Mouse (Mus musculus) heart, adult 18-20 months (tissue): ENCODE measurements around the gene Timm17b. TPM values are rescaled to one million over a fixed set of nuclear protein-coding genes. Genes with fewer than 3 reads are reported as not detected.
"Not testable (repeated sequence)": the region's sequence is repeated elsewhere in the genome, so short reads cannot be mapped to it uniquely, and the experiment has no call there.

Experiments used
- DNase-seq, 2 experiments: peaks; one replicate each; pipeline ENCODE4 v3.0.0; 2021 to 2022; ENCODE audit warnings: mixed read lengths in 1 of 2
- long read RNA-seq, 2 experiments: library from polyadenylated mRNA; stranded (forward); transcript quantifications; one replicate each; pipeline ENCODE4 v2.0.0; 2021
- total RNA-seq, 2 experiments: library from RNA; stranded (reverse); gene quantifications; 2 replicates each; pipeline ENCODE4 v1.2.3; 2021

The Timm17b gene
- 10 to 100 TPM; 47.2 to 49.7 TPM for total RNA-seq
- long read RNA-seq, experiment 1, transcript Timm17b-201 (6 exons, 2,381 nt) = major isoform, 29 of 35 reads
- long read RNA-seq, experiment 1, partial matches to known transcripts = 1 of 35 reads
- long read RNA-seq, experiment 1, other reads (novel, unspliced or antisense) = 3 of 35 reads
- long read RNA-seq, experiment 2, transcript Timm17b-203 (2 exons, 761 nt) = minor isoform, 6 of 30 reads
- long read RNA-seq, experiment 2, transcript Timm17b-201 (6 exons, 2,381 nt) = major isoform, 21 of 30 reads
- long read RNA-seq, experiment 2, partial matches to known transcripts = 3 of 30 reads
- long read RNA-seq, experiment 2, other reads (novel, unspliced or antisense) = 0 of 30 reads

DNA sequence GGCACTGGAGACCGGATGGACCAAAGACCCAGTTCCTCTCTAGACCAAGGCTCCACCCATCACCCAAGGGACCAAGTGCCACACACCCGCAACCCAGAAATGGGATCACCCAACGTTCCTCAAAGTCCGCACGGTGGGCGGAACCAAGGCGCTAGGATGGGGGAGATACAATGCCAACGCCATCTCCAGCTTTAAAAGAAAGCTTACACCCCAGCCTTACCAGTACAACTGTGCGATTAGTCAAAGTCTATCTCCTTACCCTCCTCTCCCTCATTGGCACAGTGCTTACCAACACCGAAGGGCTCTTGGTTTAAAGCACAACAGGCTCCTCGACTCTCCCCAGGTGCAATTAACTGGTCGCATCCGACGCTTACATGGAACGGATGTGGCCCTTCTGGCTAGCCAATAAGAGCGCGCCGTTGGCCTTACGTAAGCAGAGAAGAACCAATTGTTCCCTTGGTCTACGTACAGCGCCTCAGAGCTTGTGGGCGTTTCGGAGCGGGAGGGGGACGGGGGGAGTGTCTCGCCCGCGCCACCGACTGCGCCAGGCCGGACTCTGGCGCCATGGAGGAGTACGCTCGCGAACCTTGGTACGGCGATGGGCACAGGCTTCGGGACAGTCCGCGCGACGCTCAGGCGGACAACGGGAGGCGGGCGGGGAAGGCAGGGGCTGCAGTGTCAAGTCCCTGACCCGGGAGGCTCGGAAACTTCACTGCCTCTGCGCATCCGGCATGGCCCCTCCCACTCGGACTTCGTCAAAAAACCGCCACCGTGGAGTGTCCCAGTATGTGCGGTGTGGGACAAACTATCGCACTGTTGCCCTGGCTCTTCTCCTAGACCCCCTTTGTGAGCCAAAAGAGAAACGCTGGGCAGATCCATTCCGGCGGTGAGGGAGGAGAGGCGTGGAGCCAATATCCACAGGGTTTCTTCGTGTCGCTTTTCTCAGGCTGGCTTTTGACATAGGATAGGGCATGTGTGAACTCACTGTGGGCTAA is at the start of gene Timm17b, which contains the start of gene Pqbp1:
Timm17b (plus strand) TSS at position 478 of the 995 bp plus-strand sequence.
Pqbp1 (minus strand) TSS at position 390 of the 995 bp plus-strand sequence.
- DNase-seq = peak; percentile 88 to 94

DNA sequence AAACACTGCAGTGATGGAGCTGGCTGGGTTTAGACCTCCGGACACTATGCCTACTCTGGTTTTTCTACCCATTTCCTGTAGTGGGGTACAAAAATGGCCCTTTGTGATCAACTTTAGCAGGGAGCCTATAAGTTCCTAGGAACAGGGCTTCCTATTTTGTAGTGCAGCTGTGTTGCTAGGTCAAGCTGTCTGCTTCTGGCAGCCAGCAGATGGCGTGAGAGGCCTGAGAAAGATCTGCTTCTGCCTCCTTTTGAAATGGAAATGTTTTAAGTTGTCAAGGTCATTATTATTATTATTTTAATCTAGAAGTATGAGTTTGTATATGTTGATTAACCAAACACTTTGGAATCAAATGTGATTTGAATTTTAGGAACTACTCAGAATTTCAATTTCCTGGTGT is 44.6 kb upstream of the Timm17b start:
- DNase-seq = peak; percentile 25 to 38

DNA sequence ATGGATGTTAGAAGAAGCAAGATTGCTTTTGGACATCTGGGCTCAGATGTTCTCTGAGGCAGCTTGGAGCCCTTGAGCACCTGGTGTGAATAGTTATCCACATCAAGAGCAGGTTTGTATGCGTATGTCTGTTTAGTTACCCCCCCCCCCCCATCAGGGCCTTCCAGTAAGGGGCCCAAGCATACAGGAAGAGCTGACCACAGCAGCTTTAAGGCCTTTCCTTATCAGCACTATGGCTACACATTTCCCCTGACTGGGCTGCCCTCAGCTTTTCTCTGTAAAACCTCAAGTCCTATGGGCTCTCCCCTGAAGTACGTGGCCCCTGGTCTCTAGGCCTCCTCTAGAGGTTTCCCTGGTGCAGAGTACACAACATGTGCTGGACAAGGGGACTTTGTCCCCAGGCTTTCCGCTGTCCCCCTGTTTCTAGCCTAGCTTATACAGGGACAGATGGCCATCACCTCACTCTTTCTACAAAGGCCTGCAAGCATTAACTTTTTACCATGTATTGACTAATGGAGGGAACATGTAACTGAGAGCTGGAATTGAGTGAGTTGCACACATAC is 39.9 kb upstream of the Timm17b start:
- DNase-seq = no peak

DNA sequence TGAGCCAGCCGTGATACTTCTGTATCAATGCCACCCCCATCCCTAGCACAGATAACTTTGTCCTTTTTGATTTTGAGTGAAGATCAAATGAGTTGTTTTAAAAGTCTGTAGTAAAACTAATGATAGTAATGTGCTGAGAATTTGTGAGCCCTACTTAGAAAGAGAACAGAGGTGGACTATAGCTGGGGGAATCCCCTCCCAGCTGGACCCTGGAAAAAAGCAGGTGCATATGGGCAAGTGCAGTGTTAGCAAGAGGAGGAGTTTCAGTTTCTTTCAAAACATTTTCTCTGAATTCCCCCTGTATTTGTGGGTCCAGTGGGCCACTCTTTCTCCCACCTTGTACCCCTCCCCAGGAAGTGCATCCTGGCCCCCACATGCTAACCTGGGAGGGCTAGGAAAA is 36.0 kb upstream of the Timm17b start:
- no peak for DNase-seq

DNA sequence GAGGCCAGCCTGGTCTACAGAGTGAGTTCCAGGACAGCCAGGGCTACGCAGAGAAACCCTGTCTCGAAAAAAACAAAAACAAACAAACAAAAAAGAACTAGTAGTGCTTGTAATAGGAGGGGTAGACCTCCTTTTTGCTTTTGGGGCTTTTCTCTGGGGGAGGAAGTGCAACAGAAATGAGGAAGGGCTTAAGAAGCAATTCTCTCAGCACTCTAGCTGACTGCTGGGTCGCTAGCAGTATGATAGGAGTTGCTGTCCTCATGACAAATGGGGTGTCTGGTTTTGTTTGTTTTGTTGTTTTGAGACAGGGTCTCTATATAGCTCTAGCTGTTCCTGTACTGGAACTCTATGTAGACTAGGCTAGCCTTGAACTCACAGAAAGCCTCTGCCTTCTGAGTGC is 34.6 kb upstream of the Timm17b start:
- no peak for DNase-seq

DNA sequence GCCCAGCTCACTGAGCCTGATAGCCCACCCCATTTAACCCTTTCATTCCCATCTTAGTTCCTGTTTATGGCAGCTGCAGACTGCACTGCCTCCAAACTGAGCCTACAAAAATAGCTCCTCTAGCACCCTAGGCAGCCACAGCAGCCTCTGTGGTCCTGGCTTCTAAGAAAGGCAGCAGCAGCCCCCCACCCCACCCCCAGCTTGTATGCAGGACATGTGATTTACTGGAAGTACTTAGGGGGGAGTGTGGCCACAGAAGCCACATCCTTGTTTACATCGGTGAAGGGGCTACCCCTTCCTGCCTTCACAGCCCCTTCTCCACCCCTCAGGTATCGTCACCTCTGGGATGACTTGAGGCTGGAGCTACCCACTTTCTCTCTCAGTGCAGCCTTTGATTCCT is 33.8 kb upstream of the Timm17b start:
- no peak for DNase-seq

DNA sequence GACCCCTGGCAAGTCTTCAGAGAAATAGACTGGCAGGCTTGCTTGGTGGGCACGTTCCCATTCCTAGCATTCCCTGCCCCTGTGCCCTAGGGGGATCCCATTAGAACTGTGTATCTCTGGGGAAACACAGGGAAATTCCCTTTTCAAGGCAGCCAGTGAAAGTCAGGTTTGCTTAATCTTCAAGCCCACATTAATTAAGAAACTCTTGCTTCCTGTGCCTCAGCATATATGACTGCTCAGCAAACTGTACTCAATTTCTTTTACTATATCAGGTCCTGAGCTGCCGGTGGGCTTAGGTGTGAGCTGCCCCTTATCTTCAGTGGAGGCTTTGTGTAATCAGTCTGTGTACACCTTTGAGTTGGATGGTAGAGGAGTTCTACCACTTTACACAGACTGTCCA is 33.4 kb upstream of the Timm17b start:
- no peak for DNase-seq

DNA sequence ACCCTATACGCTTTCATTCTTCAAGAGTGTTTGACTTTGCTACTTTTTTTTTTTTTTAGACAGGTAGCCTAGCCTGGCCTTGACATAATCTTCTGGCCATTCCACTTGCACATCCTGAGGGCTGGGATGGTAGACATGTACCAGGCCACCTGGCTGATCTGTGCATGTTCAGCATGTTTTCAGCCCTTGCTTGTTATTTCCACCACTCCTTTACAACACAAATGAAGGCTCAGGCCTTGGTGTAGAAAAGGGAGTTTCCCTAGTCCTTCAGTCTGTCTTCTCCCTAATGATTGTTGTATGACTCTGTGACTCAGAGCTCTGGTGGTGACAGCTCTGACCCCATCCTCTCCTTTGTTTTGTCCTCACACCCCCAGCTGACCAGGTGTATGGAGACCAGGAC is 32.0 kb upstream of the Timm17b start:
- DNase-seq = no peak

DNA sequence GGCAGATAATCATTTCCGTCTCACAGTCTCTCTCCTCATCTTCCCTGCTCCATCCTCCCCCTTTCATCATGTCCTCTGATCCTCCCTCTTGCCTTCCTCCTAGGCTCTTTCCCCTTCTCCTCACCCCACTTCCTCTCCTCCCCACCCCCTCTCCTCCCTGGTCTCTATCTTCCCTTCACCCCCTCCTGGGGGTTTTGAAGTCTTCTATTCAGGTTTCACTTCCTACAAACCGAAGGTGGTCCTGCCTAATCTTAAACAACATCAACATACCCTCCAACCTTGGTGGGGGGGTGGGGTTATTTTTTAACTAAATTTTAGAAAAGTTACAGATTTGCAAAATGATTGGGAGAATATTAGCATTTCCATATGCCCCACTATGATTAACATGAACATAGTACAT is 30.7 kb upstream of the Timm17b start:
- no peak for DNase-seq

DNA sequence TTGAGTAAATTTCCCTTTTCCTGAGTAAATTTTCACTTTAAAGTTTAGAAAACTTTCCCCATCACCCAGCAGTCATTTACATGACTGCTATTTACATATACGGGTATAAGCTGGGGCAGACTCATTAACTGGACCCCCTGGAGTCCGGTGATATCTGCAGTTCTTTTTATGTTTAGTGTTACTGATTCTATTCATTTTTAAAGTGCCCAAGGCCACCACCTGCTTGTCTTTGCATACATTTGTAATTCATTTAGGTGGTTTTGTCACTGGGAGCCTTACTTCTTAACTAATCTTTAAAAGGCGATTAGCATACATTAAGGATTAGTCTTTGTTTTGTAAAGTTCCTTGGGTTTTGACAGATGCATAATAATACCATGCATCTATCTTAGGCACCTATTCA is 29.3 kb upstream of the Timm17b start:
- no peak for DNase-seq

DNA sequence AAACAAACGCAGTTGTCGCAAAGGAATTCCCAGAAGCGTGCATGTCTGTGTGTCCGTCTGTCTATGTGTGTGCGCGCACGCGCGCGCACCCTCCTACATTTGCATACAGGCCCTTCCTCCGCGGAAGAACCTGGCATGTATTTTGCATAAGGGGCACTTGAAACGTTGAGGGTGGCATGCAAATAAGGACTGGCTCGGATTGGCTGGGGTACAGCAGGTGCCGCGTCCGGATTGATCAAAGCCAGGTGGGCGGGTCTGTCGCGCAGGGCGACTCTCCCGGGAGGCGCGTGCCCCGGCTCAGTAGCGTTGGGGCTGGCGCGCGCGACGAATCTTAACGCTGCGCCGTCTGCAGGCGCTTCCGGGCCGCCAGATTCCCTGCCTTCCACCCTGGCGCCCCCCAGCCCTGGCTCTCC is 21.1 kb upstream of the Timm17b start, which contains the start of gene Pim2:
Pim2 (plus strand) TSS at position 256 of the 413 bp plus-strand sequence.
- peak; percentile 78 to 85 for DNase-seq

DNA sequence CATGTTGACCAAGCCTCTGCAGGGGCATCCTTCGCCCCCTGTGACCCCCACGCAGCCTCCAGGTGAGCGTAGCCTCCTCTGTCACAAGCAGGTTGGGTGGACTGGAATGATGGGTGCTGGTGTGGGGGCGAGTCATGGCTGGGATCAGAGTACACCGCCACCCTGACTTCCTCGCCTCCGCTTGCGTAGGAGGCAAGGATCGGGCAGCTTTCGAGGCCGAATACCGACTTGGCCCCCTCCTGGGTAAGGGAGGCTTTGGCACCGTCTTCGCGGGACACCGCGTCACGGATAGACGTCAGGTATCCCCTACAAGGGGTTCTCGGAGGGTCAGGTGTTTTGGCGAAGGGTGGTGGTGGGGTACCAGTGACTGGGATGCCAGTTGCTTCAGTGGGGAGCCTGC is 20.7 kb upstream of the Timm17b start:
- peak in 1 of 2 experiments; percentile 30 for DNase-seq

DNA sequence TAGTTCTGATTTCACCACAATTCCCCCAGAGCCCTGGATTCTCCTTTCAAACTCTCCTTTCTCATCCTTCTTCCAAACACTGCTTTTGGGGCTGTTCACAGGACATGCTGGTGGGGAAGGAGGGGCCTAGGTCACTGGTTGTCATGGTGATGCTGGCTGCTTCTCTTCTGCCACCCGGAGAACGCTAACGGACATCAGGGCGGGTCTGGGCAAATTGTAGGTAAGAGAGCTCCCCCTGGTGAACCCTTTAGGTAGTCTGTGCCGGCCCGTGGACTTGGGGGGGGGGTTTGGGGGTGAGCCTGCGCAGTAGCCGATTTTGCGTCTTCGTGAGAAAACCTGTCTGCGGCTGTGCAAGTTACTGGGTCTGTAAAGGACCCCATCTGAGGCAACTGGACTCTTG is 19.3 kb upstream of the Timm17b start:
- DNase-seq = peak; percentile 61 to 73

DNA sequence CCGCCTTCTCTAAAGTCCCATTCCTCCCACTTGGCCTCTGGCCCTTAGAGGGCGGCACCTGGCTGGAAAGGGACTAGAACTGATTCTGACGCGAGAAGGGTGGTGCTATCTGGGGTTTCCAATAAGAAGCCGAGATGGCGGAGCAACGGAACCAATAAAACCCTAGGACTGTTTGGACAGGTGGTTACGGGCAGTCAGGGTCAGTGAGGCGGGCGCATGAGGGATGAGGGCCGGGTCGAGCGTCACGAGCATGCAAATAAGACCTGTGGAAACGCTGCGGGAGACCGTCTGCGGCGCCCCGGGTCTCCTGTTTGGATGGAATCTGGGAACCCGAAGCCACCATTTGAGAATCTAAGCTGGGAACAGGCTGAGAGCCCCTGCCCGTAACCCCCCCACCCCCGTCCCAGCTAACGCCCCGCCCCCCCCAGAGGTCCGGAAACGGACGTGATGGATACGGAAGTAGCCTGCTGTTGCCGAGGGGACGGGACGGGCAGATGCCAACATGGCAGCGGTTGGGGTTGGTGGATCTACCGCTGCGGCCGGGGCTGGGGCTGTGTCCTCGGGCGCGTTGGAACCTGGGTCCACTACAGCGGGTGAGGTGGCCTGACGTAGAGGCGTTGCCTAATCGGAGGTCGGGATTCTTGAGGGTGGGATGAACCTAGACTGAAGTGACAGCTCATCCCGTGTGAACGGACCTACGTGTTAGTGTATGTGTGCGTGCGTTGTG is 15.2 kb upstream of the Timm17b start, which contains the start of gene Slc35a2:
Slc35a2 (plus strand) TSS at position 188 of the 727 bp plus-strand sequence.
- peak; percentile 94 to 95 for DNase-seq

DNA sequence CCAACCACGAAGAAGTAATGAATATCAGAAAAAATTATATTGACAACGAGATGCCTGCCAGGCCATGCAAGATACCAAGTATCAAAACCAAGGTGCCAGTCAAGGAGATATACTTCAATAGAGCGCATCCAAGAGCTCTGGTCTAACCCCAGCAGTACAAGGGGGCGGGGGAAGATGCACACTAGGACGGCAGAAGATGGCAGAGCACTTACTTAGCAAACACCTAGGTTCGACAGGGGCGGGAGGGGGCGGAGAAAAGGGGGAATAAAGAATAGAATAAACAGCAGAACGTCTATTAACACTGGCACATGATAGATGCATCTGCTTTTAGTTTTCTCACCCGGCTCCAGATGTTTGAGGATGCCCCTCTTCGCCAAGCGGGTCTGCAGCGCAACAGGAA is 946 bp upstream of the Timm17b start:
- no peak for DNase-seq

DNA sequence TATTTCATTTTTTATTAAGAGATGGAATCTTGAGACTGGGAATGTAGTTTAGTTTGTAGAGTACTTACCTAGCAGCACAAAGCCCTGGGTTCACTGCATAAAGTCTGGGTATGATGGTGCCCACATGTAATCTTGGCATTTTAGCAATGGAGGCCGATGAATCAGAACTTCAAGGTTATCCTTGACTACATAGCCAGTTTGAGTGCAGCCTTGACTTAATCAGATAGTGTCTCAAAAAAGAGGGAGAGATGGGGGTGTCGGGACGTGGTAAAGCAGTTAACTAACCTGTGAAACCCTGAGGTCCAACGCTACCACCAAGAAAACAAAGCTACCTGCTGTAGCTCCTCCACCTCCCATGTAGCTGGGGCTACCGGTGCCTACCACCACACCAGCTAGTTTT is 5.3 kb downstream of the Timm17b start:
- no peak for DNase-seq

DNA sequence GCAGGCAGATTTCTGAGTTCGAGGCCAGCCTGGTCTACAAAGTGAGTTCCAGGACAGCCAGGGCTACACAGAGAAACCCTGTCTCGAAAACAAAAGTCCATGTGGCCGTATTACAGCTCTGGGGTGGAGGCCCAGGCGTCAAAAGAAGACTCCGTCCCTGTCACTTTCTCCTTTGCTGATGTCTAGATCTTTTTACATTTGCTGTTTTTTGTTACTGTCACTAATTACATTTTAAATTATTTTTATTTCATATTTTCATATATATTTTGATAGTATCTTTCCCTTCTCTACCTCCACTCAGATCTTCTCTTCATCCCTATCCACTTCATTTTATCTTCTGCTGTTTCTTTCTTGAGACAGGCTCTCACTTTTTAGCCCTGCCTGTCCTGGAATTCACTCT is 8.6 kb downstream of the Timm17b start, which contains the start of gene Gm10491:
Gm10491 (minus strand) TSS at position 101 of the 400 bp plus-strand sequence.
- no peak for DNase-seq

DNA sequence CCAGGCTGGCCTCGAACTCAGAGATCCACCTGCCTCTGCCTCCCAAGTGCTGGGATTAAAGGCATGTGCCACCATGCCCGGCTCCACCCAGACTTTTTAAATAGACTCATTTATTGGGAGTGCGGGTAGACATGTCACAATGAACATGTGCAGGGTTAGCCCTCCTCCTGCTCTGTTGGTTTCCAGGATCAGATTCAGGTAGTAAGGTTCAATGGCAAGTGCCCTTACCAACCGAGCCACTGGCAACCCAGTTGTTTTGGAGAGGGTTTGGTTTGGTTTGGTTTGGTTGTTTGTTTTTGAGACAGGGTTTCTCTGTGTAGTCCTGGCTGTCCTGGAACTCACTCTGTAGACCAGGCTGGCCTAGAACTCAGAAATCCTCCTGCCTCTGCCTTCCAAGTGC is 10.1 kb downstream of the Timm17b start, which contains the start of gene Gm10490:
Gm10490 (plus strand) TSS at position 301 of the 400 bp plus-strand sequence.
- not testable (repeated sequence) for DNase-seq

DNA sequence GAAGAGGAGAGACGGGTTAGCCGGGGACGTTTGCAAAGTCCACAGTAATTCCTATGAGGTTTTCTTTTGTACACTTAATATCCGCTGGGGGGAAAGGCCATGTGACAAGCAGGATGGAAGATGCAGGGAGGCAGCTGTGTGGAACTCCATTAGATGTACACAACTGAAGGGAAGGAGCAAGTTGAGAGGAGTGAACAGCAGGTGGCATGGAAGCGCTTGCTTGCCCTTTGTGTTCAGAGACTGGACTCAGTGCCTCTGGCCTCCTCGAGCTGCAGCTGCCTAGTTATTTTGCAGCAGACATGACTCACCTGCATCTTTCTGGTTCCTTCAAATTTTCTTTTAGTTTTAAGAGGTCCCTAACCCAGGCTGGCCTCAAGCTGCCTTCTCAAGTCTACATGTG is 11.3 kb downstream of the Timm17b start:
- DNase-seq = no peak

DNA sequence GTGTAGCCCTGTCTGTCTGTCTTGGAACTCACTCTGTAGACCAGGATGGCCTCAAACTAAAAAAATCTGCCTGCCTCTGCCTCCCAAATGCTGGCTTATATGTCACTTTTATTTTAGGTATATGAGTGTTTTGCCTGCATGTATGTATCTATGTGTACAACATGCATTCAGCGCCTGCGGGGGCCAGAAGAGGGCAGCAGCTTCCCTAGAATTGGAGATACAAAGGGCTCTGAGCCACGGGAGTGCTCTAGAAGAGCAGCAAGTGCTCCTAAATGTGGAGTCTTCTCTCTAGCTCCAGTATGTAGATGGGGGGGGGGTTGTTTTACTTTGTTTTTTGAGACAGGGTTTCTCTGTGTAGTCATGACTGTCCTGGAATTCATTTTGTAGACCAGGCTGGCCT is 16.5 kb downstream of the Timm17b start:
- DNase-seq = peak in 1 of 2 experiments; percentile 28

DNA sequence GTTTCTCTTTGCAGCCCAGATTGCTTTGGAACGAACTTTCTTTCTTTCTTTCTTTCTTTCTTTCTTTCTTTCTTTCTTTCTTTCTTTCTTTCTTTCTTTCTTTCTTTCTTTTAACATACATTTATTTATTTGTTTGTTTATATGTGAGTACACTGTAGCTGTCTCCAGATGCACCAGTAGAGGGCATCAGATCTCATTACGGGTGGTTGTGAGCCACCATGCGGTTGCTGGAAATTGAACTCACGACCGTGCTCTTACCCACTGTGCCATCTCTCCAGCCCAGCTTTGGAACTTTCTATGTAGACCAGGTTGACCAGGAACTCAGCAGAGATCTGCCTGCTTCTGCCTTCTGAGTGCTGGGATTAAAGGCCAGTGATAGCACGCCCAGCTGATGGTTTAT is 18.8 kb downstream of the Timm17b start:
- not testable (repeated sequence) for DNase-seq
